Mouse (Mus musculus) skeletal muscle tissue, postnatal 0 days (tissue): ENCODE measurements around the gene Tnfrsf22. TPM values are rescaled to one million over a fixed set of nuclear protein-coding genes. Genes with fewer than 3 reads are reported as not detected.

Experiments
- polyA plus RNA-seq: library from polyadenylated mRNA; unstranded; fragments of >200 nt; fragmentation: Nextera tagmentation; extraction: Ambion mirVana; gene quantifications from 2 replicates; pipeline ENCODE4 v1.2.1, GENCODE M21; 2015

Tnfrsf22 gene
- 6.7 and 7.8 TPM in 2 replicates for polyA plus RNA-seq

GRCm38 (mm10) chr7:143649034-143649768, at the start of gene Tnfrsf22:
Gene Tnfrsf22, minus strand, starts transcription at chr7:143649661.

GRCm38 (mm10) chr7:143685359-143686067, 36.1 kb upstream of the Tnfrsf22 start, which contains the start of gene Tnfrsf23:
Gene Tnfrsf23, minus strand, starts transcription at chr7:143685872.

GRCm38 (mm10) chr7:143628540-143628939, 20.9 kb downstream of the Tnfrsf22 start, which contains the start of gene Tnfrsf26:
Gene Tnfrsf26, minus strand, starts transcription at chr7:143628722.

GRCm38 (mm10) chr7:143599428-143600230, 49.8 kb downstream of the Tnfrsf22 start, which contains the start of gene Cars:
Gene Cars, minus strand, starts transcription at chr7:143600090.

Other genes starting within 250 kb of the Tnfrsf22 start
- 1,642 and 2,135 TPM in 2 replicates for gene Cdkn1c, start 188.6 kb downstream of the Tnfrsf22 start, polyA plus RNA-seq
- gene Slc22a18, start 175.9 kb downstream of the Tnfrsf22 start, polyA plus RNA-seq: 0.40 and 0.61 TPM in 2 replicates
- gene Phlda2, start 146.5 kb downstream of the Tnfrsf22 start, polyA plus RNA-seq: not detected in 2 replicates
- 149 and 163 TPM in 2 replicates for gene Nap1l4, start 100.6 kb downstream of the Tnfrsf22 start, polyA plus RNA-seq
- gene Cars, start 49.6 kb downstream of the Tnfrsf22 start, polyA plus RNA-seq: 26.2 and 32.1 TPM in 2 replicates
- 0.32 and 0.37 TPM in 2 replicates for gene Tnfrsf26, start 20.9 kb downstream of the Tnfrsf22 start, polyA plus RNA-seq
- gene Tnfrsf23, start 36.2 kb upstream of the Tnfrsf22 start, polyA plus RNA-seq: 6.8 and 6.9 TPM in 2 replicates
- 19.5 and 19.8 TPM in 2 replicates for gene Osbpl5, start 107.3 kb upstream of the Tnfrsf22 start, polyA plus RNA-seq
- not detected in 2 replicates for gene Mrgprg, start 117.3 kb upstream of the Tnfrsf22 start, polyA plus RNA-seq
- gene Mrgpre, start 134.8 kb upstream of the Tnfrsf22 start, polyA plus RNA-seq: 0.60 and 0.78 TPM in 2 replicates
- 3.8 and 5.4 TPM in 2 replicates for gene Nadsyn1, start 173.2 kb upstream of the Tnfrsf22 start, polyA plus RNA-seq
- 9.9 and 11.1 TPM in 2 replicates for gene Dhcr7, start 173.5 kb upstream of the Tnfrsf22 start, polyA plus RNA-seq
- gene Gm498, start 217.2 kb upstream of the Tnfrsf22 start, polyA plus RNA-seq: not detected in 2 replicates